ENCODE assay signal across 9 mouse cellular contexts in the genomic region with DNA sequence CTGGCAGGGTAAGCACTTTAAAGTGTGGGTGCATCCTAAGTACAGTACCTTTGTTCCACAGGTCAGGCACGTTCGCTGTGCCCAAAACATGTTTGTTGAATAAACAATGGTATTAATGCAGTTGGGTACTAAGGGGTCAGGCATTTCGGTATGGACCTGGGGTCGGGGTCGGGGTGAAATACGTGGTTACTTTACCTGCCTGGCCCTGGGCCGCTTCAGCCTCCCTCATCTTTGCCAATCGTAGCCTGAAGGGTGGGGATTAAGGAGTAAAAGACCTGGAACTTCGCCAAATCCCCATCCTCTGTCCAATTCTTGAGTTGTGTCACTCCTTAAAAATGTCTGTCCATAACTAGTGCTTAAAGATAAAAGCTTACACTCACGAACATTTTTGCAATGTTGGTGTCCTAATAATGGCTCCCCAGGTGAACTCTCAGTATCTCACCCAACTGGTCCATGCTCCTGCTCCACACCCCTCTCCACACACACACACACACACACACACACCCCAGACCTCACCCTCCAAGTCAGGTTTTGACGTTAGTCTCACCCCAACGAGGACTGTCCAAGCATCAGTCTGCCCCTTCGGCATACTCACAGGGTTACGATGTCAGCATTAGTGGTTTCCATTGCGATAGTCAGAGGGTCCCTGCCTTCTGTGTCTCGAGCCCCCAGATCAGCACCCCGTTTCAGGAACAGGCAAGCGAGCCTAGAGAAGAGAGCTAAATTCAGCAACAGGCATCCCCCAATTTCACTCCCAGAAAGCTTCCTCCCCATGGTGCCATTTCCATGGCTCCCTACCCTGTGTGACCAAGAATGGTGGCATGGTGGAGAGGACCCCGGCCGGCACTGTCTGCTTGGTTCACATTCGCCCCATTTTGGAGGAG. TPM values are rescaled to one million over a fixed set of nuclear protein-coding genes. Genes with fewer than 3 reads are reported as not detected.
DNase-seq lines count a peak whose midpoint lies in the region; ATAC-seq and TF ChIP-seq lines count a peak whose summit lies in the region.
"Had no signal": no experiment of that assay in that cellular context is flagged by ENCODE, and none has a peak within 500 bp of the region (broad histone marks: within the 10 kb centered on the region; RNA-seq: fewer than 3 reads in every experiment).

No protein-coding gene starts in this region.

- TF ChIP-seq CTCF in left cerebral cortex, adult 2 months (IDR thresholded peaks at IDR 0.05): no peak
- TF ChIP-seq CTCF in embryonic fibroblast, embryonic 13.5 days (IDR thresholded peaks at IDR 0.05; ENCODE audit: borderline replicate concordance, insufficient read depth, low read length): no peak

- ATAC-seq in intestine, embryonic 14.5 days (replicated peaks; ENCODE audit: low FRiP score, low TSS enrichment, low read depth): no peak; the same call in 1 of the 2 replicates
- 0 out of 2 replicates have a peak, but pooled peaks have one; percentile 13 for ATAC-seq in neural tube, embryonic 12.5 days (ENCODE audit: low FRiP score, low read depth)

- peak overlapping the region; percentile 53 for H3K4me3 ChIP-seq in left cerebral cortex, adult 2 months
- H3K4me3 ChIP-seq in embryonic fibroblast, embryonic 13.5 days (ENCODE audit: insufficient read depth, low read length): peak overlapping the region; percentile 80
- peak overlapping the region; percentile 52 for H3K4me3 ChIP-seq in intestine, embryonic 14.5 days (ENCODE audit: low read depth, low read length)
- peak overlapping the region; percentile 46 for H3K4me3 ChIP-seq in neural tube, embryonic 12.5 days

- intact Hi-C loops in left cerebral cortex, adult 2 months (cut with DNase I): loop anchor here (2.0 kb wide), 1 partner anchor 19 kb away; the partner anchor contains the start of genes 2810408A11Rik and Neurl4

- no peaks in the 10 kb centered on the region; the same call in 1 of the 2 replicates for H3K4me1 ChIP-seq in embryonic fibroblast, embryonic 13.5 days (ENCODE audit: control insufficient read depth, insufficient read depth, low read length)
- peaks cover 20% of the 10 kb centered on the region for H3K4me1 ChIP-seq in intestine, embryonic 14.5 days (replicated peaks; ENCODE audit: control insufficient read depth, insufficient read depth, low read length)
- peaks cover 35% of the 10 kb centered on the region for H3K4me1 ChIP-seq in neural tube, embryonic 12.5 days

- H3K27ac ChIP-seq in left cerebral cortex, adult 2 months: peak overlapping the region; percentile 78
- peak overlapping the region; percentile 96 for H3K27ac ChIP-seq in embryonic fibroblast, embryonic 13.5 days (ENCODE audit: insufficient read depth, low read length)
- H3K27ac ChIP-seq in intestine, embryonic 14.5 days (ENCODE audit: low read depth): peak overlapping the region; percentile 88
- no peak overlapping the region for H3K27ac ChIP-seq in neural tube, embryonic 12.5 days

- 57% methylated on average over 21 of the region's 21 CpGs for WGBS in intestine, embryonic 14.5 days
- WGBS in neural tube, embryonic 12.5 days: 64% methylated on average over 21 of the region's 21 CpGs

- no peak for DNase-seq in left cerebral cortex, adult 2 months (ENCODE audit: extremely low spot score in 1 of 2, low spot score in 2 of 2)
- no peak for DNase-seq in left cerebral cortex, adult 8-10 months (ENCODE audit: low spot score in 2 of 2)
- no peak for DNase-seq in intestine, embryonic 14.5 days (ENCODE audit: low spot score)
- no peak for DNase-seq in embryo, embryonic 11 days
- no peak for DNase-seq in natural killer cell, adult 2 months (ENCODE audit: low spot score in 2 of 2)
- no peak for DNase-seq in left cerebral cortex, adult 11 months (ENCODE audit: low spot score)

- no peaks in the 10 kb centered on the region for H3K36me3 ChIP-seq in intestine, embryonic 14.5 days (ENCODE audit: control insufficient read depth, insufficient read depth, low read length)
- no peaks in the 10 kb centered on the region for H3K36me3 ChIP-seq in neural tube, embryonic 12.5 days

- no peaks in the 10 kb centered on the region for H3K27me3 ChIP-seq in intestine, embryonic 14.5 days (replicated peaks; ENCODE audit: control insufficient read depth, insufficient read depth, low read length)
- peaks cover 13% of the 10 kb centered on the region; the same call in 1 of the 2 replicates for H3K27me3 ChIP-seq in neural tube, embryonic 12.5 days (replicated peaks)

- H3K9me3 ChIP-seq in intestine, embryonic 14.5 days (ENCODE audit: control insufficient read depth, low read length): no peaks in the 10 kb centered on the region
- H3K9me3 ChIP-seq in neural tube, embryonic 12.5 days: no peaks in the 10 kb centered on the region

- H3K4me2 ChIP-seq in intestine, embryonic 14.5 days (ENCODE audit: low read length): peak overlapping the region; percentile 69
- H3K4me2 ChIP-seq in neural tube, embryonic 12.5 days (replicated peaks): peak overlapping the region; percentile 84

- H3K9ac ChIP-seq in intestine, embryonic 14.5 days (ENCODE audit: low read length): peak overlapping the region; percentile 55
- H3K9ac ChIP-seq in neural tube, embryonic 12.5 days: no peak overlapping the region

- TF ChIP-seq POLR2A in embryonic fibroblast, embryonic 13.5 days (IDR thresholded peaks at IDR 0.05; ENCODE audit: low read depth, low read length): no peak

RNA-seq across cellular contexts. Expression of gene Kctd11, which starts 0.8 kb away (rescaled TPM):
- 1 to 10 TPM; 1.3 to 1.5 TPM for total RNA-seq in left cerebral cortex, adult 2 months (2021)
- 1 to 10 TPM; 1.0 to 2.0 (median 1.2) TPM for total RNA-seq in left cerebral cortex, adult 8-10 months (2022)
- 20.7 and 26.0 TPM in 2 replicates for polyA plus RNA-seq in embryonic fibroblast, embryonic 13.5 days (2011; ENCODE audit: insufficient read length, low read depth, missing spikeins)
- polyA plus RNA-seq in intestine, embryonic 14.5 days (2014; fragmentation: Nextera tagmentation; extraction: Ambion mirVana): 3.5 and 4.4 TPM in 2 replicates
- polyA plus RNA-seq in neural tube, embryonic 12.5 days (2016; fragmentation: Nextera tagmentation; extraction: Ambion mirVana): 3.1 TPM in 2 replicates

RNA-seq across cellular contexts. Expression of gene Tmem95, which starts 4.2 kb away (rescaled TPM):
- not detected for total RNA-seq in left cerebral cortex, adult 2 months (2021)
- not detected for total RNA-seq in left cerebral cortex, adult 8-10 months (2022)
- polyA plus RNA-seq in embryonic fibroblast, embryonic 13.5 days (2011; ENCODE audit: insufficient read length, low read depth, missing spikeins): not detected in 2 replicates
- polyA plus RNA-seq in intestine, embryonic 14.5 days (2014; fragmentation: Nextera tagmentation; extraction: Ambion mirVana): 0.38 TPM in 1 of 2 replicates, not detected in the other
- not detected in 2 replicates for polyA plus RNA-seq in neural tube, embryonic 12.5 days (2016; fragmentation: Nextera tagmentation; extraction: Ambion mirVana)
- polyA plus RNA-seq: brain, embryonic 14.5 days had no signal

RNA-seq across cellular contexts. Expression of gene Acap1, which starts 13.3 kb away (rescaled TPM):
- total RNA-seq in left cerebral cortex, adult 2 months (2021): not detected
- total RNA-seq in left cerebral cortex, adult 8-10 months (2022): not detected
- not detected in 2 replicates for polyA plus RNA-seq in embryonic fibroblast, embryonic 13.5 days (2011; ENCODE audit: insufficient read length, low read depth, missing spikeins)
- polyA plus RNA-seq in intestine, embryonic 14.5 days (2014; fragmentation: Nextera tagmentation; extraction: Ambion mirVana): 8.1 and 9.3 TPM in 2 replicates
- polyA plus RNA-seq in neural tube, embryonic 12.5 days (2016; fragmentation: Nextera tagmentation; extraction: Ambion mirVana): 0.54 and 0.90 TPM in 2 replicates

RNA-seq across cellular contexts. Expression of gene 2810408A11Rik, which starts 18.8 kb away (rescaled TPM):
- under 1 TPM; 0.23 to 0.87 TPM for total RNA-seq in left cerebral cortex, adult 2 months (2021)
- total RNA-seq in left cerebral cortex, adult 8-10 months (2022): 1 to 10 TPM in 1 of 4 experiments, under 1 TPM in 3; 0.39 to 1.1 (median 0.56) TPM
- polyA plus RNA-seq in embryonic fibroblast, embryonic 13.5 days (2011; ENCODE audit: insufficient read length, low read depth, missing spikeins): 3.5 and 4.9 TPM in 2 replicates
- 8.8 and 10.7 TPM in 2 replicates for polyA plus RNA-seq in intestine, embryonic 14.5 days (2014; fragmentation: Nextera tagmentation; extraction: Ambion mirVana)
- 17.7 and 18.1 TPM in 2 replicates for polyA plus RNA-seq in neural tube, embryonic 12.5 days (2016; fragmentation: Nextera tagmentation; extraction: Ambion mirVana)

RNA-seq across cellular contexts. Expression of gene Neurl4, which starts 18.8 kb away (rescaled TPM):
- 100 to 1,000 TPM; 121 to 124 TPM for total RNA-seq in left cerebral cortex, adult 2 months (2021)
- total RNA-seq in left cerebral cortex, adult 8-10 months (2022): 100 to 1,000 TPM in 3 of 4 experiments, 10 to 100 TPM in 1; 97.6 to 122 (median 112) TPM
- 30.8 and 31.8 TPM in 2 replicates for polyA plus RNA-seq in embryonic fibroblast, embryonic 13.5 days (2011; ENCODE audit: insufficient read length, low read depth, missing spikeins)
- polyA plus RNA-seq in intestine, embryonic 14.5 days (2014; fragmentation: Nextera tagmentation; extraction: Ambion mirVana): 13.3 and 14.5 TPM in 2 replicates
- 19.8 and 20.4 TPM in 2 replicates for polyA plus RNA-seq in neural tube, embryonic 12.5 days (2016; fragmentation: Nextera tagmentation; extraction: Ambion mirVana)
